Mouse (Mus musculus) heart, postnatal 0 days (tissue): ENCODE measurements at regions not wholly inside any gene's neighbourhood (a gene's known extent, or its start where the extent isn't known, plus 50 kb on each side); places are given as distances from the start of the nearest gene placed in this dataset.

Source experiments
- CTCF ChIP-seq: IDR thresholded peaks from 2 replicates; pipeline ENCODE4 v1.5.1; 2016; ENCODE audit warnings: antibody characterized with exemption, control low read depth, low read depth
- EP300 ChIP-seq: IDR thresholded peaks from 2 replicates; pipeline ENCODE4 v1.6.1; 2016; ENCODE audit warnings: antibody characterized with exemption, low read depth

GRCm38 (mm10) chr2:137571146-137571545 lies 454.7 kb upstream of the Jag1 start:
- TF ChIP-seq CTCF (no peak), EP300 (no peak)
